Mouse (Mus musculus) brain, adult 2 months (tissue): ENCODE measurements around the gene Nap1l1.

Experiments
- DNase-seq: peaks from one replicate; pipeline ENCODE4 v3.0.0; 2011; ENCODE audit warnings: low read depth, low spot score

Gene Nap1l1

GRCm38 (mm10) chr10:111515071-111516010, 42.3 kb downstream of the Nap1l1 start:
- DNase-seq: no peak

- DNase-seq: peak; percentile 55
Observed at GRCm38 (mm10) chr10:111516172-111516588, 43.2 kb downstream of the Nap1l1 start.

- no peak for DNase-seq
Observed at GRCm38 (mm10) chr10:111516804-111517436, 43.9 kb downstream of the Nap1l1 start.

- DNase-seq: no peak
Observed at GRCm38 (mm10) chr10:111518350-111518749, 45.3 kb downstream of the Nap1l1 start.

- DNase-seq: peak; percentile 80
Observed at GRCm38 (mm10) chr10:111519620-111520370, 46.8 kb downstream of the Nap1l1 start.

GRCm38 (mm10) chr10:111520621-111521020, 47.6 kb downstream of the Nap1l1 start:
- peak; percentile 74 for DNase-seq

GRCm38 (mm10) chr10:111521636-111522035, 48.6 kb downstream of the Nap1l1 start:
- DNase-seq: no peak

- DNase-seq: no peak
Observed at GRCm38 (mm10) chr10:111522230-111522629, 49.2 kb downstream of the Nap1l1 start.

GRCm38 (mm10) chr10:111523894-111524293, 50.9 kb downstream of the Nap1l1 start:
- no peak for DNase-seq

GRCm38 (mm10) chr10:111527057-111527456, 54.0 kb downstream of the Nap1l1 start:
- peak; percentile 94 for DNase-seq

GRCm38 (mm10) chr10:111527613-111528012, 54.6 kb downstream of the Nap1l1 start:
- no peak for DNase-seq

GRCm38 (mm10) chr10:111528283-111528682, 55.3 kb downstream of the Nap1l1 start:
- DNase-seq: no peak

GRCm38 (mm10) chr10:111530398-111530797, 57.4 kb downstream of the Nap1l1 start:
- no peak for DNase-seq

- DNase-seq: no peak
Observed at GRCm38 (mm10) chr10:111534691-111535090, 61.7 kb downstream of the Nap1l1 start.

GRCm38 (mm10) chr10:111537410-111537809, 64.4 kb downstream of the Nap1l1 start:
- no peak for DNase-seq

GRCm38 (mm10) chr10:111539724-111540324, 66.8 kb downstream of the Nap1l1 start:
- peak; percentile 87 for DNase-seq

- no peak for DNase-seq
Observed at GRCm38 (mm10) chr10:111540678-111541077, 67.7 kb downstream of the Nap1l1 start.

GRCm38 (mm10) chr10:111543106-111543505, 70.1 kb downstream of the Nap1l1 start:
- DNase-seq: peak; percentile 60

- peak; percentile 39 for DNase-seq
Observed at GRCm38 (mm10) chr10:111543781-111544260, 70.8 kb downstream of the Nap1l1 start.

GRCm38 (mm10) chr10:111544311-111544710, 71.3 kb downstream of the Nap1l1 start:
- no peak for DNase-seq

- DNase-seq: no peak
Observed at GRCm38 (mm10) chr10:111545648-111546047, 72.6 kb downstream of the Nap1l1 start.
